Mouse (Mus musculus) liver, adult 2 months (tissue): ENCODE data around the gene Dlgap1.

Experiments
- CTCF ChIP-seq: fragments of 200-500 bp; IDR thresholded peaks from 2 replicates; pipeline ENCODE4 v1.5.1; 2011; ENCODE audit warnings: low read depth, low read length, control low read depth
- POLR2A ChIP-seq: fragments of 200-500 bp; IDR thresholded peaks from 2 replicates; pipeline ENCODE4 v1.6.1; 2011; ENCODE audit warnings: low read length, control low read depth; ENCODE audit not compliant: insufficient read depth; ENCODE audit errors: extremely low read depth

DNA sequence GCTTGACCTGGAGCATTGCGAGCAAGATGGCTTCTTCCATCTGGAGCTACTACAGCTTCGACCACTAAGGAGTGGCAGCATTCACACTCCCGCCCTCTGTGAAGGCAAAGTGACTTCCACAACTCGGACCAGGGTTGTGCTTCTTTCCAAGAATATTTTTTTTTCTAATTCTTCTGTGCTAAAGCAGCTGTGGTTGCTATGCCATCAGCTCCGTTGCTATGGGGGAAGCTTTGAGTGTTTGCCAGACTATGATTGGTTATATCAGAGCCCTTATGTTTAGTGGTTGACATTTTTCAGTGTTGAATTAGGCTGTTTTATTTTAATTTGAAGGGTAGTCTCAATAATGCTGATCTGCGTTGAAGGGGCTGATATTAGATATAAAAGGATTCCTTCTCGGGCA, 325.2 kb downstream of the Dlgap1 start:
- TF ChIP-seq CTCF: no peak
- TF ChIP-seq POLR2A: no peak
